Mouse (Mus musculus): ENCODE measurements around the gene Unc5a. TPM values are rescaled to one million over a fixed set of nuclear protein-coding genes. Genes with fewer than 3 reads are reported as not detected.

Gene Unc5a
- total RNA-seq, 2 experiments from 2014 or later: 3.5 to 4.2 TPM

DNA sequence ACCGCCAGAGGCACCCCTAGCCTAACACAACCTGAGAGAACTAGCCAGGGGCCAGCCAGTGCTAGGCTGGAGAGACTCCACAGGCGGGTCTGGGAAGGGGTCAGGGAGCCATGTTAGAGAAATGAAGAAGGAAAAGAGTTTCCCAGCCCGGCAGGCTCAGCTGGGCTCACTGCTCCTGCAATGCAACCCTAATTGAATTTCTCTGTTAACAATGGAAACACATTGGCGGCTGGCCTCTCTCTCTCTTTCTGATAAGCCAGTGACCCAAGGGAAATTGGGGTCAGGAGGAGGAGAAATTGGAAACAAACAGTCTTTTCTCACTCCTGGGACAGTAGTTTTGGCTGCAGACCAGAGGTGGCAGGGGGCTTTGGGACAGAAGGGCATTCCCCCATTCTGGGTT lies 45.4 kb downstream of the Unc5a start:
- intact Hi-C loops (cut with DNase I; ENCODE audit: low total_unique reads): no loop called here
- no peak for DNase-seq

DNA sequence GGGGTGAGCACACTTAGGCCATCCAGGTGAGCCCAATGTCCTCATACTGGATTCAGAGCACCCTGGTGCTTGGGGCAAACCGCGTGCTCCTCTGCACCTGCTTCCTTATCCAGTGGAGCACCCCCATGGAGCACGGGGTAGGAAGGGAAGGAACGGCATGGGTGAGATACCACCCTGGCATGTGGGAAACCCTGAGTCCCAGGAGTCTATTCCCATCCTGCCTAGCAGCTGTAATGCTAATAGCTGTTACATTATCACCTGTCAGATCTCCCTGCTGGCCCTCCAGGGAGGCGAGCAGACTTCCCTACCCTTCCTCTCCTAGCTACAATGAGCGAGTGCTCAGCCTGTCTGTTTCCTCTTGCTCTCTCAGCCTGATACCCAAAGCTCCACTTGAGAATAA lies 46.0 kb downstream of the Unc5a start:
- DNase-seq: no peak
- intact Hi-C loops (cut with DNase I; ENCODE audit: low total_unique reads): no loop called here

DNA sequence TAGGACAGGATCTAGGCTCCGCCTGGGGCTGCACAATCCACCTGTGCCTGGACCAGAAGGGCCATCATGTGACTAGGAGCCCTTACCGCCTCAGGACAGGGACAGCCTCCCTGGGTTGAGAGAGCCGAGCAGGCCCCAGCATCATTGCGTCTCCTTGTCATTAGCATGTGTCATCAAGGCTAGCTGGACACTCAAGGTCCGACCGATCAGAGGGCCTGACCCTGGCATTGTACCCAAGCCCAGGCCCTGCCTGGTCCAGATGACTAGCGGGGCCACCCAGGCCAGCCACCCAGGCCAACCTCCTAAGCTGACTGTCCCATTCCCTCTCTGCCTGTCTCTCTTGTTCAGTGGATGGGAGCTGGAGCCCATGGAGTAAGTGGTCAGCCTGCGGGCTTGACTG lies 48.4 kb downstream of the Unc5a start:
- no peak for DNase-seq
- intact Hi-C loops (cut with DNase I; ENCODE audit: low total_unique reads): no loop called here

DNA sequence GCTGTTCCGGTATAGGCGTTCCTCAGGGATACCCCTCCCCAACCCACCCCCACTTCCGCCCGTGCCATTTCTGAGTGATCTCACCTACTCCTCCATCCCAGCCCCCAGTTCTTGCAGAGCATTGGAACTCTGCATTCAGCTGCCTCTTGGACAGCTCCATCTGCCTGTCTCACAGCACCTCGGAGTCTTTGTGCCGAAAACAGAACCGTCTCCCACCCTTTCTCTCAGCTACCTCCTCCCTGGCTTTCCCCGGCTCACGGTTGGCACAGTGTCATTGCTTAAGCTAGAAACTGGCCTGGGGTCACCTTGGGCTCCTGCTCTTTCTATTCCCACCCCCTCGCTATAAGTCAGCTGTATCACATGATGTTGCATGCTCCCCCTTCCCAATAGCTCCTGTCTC lies 51.2 kb downstream of the Unc5a start:
- intact Hi-C loops (cut with DNase I; ENCODE audit: low total_unique reads): no loop called here

DNA sequence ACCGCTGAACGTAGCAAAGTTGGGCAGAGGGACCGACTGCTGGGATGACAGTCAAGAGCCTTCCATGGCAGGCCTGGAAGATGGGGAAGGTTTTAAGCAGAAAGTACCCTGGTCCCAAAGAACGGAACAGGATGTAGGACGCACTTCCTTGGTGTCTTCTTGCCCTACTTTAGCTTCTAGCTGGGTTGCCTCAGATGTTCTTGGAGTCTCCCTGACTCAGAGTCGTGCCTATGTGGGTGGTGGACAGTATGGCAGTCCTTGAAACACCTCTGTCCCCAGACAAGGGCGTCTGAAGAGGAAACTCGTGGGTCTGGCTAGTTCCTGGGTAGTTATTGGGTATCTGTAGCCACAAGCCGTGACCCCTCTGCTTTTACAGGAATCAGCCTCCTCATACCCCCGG lies 52.9 kb downstream of the Unc5a start:
- intact Hi-C loops (cut with DNase I; ENCODE audit: low total_unique reads): no loop called here

More for the DNA sequence above, 51.2 kb downstream of the Unc5a start:
- no peak for DNase-seq

DNA sequence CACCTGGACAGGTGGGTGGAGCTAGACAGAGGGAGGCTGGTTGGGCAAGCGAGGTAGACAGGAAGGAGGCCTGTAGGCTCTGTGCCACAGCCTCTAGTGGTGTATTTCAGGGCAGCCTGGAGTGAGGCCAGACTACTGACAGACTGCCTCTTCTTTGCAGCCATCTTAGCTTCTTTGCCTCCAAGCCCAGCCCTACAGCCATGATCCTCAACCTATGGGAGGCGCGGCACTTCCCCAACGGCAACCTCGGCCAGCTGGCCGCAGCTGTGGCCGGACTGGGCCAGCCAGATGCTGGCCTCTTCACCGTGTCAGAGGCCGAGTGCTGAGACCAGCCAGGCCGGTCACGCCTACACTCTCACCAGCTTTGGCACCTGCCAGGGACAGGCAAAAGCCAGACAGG lies 55.4 kb downstream of the Unc5a start:
- no peak for DNase-seq
- intact Hi-C loops (cut with DNase I; ENCODE audit: low total_unique reads): no loop called here

More for the DNA sequence above, 52.9 kb downstream of the Unc5a start:
- DNase-seq: no peak

DNA sequence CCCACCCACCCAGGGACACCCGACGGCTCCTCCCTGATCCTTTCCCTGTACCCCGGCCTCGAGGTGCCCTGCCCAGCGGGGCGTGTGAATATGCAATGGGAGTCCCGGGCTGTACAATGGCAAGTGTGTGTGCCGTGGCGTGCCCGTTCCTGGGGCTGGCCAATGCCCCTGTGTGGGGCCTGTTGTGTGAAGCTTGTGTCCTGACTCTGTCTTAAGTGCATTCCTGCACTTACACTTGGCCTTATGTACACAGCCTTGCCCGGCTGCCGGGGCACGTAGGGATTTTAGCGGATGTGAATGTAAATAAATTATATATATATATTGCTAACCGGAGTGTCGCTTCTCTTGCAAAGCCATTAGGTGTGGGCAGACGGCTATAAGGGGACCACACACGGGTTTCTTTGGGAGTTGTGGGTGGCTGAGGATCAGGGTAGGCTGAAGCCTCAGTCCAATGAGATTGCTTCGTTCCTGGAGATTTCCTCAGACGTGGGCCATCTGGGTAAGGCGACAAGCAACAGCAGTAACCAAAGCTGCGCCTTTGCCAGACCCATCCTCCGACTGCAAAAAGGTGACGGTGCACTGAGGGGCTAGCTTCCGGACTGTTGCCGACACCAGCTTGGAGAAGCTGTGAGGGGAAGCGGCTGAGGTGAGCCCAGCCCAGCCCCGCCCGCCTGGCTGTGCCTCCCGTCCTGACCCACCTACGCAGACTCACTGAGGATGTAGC lies 56.6 kb downstream of the Unc5a start:
- intact Hi-C loops (cut with DNase I; ENCODE audit: low total_unique reads): no loop called here
- DNase-seq: no peak

DNA sequence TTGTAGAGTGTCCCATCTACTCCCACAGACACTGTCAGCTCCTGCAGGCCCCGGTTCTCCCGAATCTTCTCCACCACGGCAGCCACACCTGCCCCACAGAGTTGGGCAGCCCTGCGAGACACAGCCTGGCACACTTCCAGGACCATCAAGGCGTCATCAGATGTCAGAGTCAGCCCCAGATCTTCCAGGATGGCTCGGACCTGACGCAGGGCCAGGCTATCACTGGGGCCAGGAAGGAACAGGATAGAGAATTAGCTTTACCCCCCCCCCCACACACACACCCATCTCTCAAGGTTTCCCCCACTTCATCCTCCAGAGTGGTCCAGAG lies 57.2 kb downstream of the Unc5a start:
- intact Hi-C loops (cut with DNase I; ENCODE audit: low total_unique reads): no loop called here
- DNase-seq: no peak

DNA sequence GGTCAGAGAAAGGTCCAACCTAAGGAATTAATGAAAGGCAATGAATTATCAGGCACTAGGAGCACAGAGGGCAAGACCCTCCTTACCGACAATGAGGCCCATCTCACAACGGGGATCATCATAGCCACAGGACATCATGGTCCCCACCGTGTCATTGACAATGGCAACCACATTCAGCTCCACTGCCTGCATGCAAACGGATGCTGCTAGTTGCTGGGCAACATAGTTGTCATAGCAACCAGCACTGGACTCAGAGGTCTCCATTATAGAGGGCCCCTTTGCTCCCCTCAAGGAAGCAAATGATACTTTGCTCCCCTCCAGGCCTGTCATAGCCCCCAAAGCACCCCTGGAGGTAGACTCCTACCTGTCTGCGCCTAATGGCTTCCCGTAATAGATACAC lies 59.4 kb downstream of the Unc5a start:
- intact Hi-C loops (cut with DNase I; ENCODE audit: low total_unique reads): no loop called here
- DNase-seq: no peak

DNA sequence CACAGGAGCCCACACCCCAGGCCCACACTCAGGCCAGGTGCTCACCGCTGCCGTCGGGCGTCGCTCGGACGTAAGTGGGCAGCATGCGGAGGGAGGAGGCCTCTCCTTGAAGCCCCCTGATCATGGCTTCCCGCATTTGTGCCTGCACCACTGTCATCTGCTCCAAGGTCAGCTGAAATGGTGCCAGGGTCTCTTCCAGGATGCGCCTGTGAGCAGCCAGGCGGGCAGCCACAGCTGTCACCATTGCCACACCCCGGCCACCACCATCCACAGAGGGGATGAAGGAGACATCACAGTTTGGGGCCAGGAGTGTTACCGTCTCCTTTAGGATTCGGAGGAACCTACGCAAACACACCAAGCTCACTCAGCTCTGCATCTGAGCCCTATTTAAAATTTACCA lies 61.9 kb downstream of the Unc5a start:
- no peak for DNase-seq
- intact Hi-C loops (cut with DNase I; ENCODE audit: low total_unique reads): no loop called here

DNA sequence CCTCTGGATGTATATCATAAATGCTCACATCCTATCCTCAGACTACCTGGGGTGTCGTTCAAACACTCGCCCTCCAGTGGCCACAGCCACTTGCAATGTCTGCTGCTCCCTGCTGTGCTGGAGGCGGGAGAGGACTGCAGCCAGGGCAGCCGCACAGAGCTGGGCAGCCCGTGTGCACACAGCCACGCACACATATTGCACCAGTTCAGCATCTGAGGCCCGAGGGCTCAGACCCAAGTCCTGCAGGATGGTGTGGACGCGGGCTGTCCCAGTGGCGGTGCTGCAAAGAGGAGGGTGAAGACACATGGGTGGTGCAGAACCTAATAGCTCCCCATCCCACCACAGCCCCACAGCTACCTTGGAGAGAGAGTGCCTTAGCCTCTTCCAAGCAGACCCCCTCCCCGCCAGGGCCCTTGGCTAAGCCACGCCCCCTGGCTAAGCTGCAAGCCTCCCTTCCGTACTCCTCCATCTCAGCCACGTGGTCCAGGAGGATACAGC lies 62.8 kb downstream of the Unc5a start:
- intact Hi-C loops (cut with DNase I; ENCODE audit: low total_unique reads): no loop called here

DNA sequence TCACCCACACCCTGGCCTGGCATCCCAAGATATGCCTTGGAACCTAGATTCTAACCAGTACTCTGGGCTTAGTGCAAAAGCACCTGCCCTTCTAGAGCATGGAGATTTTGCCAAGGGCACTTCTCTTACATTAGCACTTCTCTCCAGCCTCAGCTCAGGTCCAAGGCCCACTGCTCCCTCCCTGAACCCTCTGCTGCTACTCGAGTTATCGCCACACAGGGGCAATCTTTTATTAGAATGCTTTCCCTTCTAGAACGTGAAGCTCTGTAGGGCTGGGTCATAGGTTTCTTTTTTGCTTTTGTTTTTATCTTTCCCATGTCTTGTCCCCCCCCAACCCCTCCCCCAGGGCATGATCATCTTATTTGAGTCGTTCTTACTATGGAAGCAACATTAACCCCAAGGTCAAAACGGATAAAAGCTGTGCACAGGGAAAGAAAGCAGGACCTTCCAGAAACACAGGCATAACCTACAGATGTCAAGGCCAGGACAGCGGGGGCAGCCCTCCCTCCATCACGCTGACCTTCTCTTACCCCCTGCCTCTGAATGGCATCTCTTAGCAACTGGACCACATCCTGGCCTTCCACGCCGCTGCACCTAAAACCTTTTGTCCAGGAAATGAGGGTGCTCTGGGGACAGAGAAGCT lies 64.6 kb downstream of the Unc5a start:
- intact Hi-C loops (cut with DNase I; ENCODE audit: low total_unique reads): no loop called here
- no peak for DNase-seq

More for the DNA sequence above, 62.8 kb downstream of the Unc5a start:
- DNase-seq: no peak

DNA sequence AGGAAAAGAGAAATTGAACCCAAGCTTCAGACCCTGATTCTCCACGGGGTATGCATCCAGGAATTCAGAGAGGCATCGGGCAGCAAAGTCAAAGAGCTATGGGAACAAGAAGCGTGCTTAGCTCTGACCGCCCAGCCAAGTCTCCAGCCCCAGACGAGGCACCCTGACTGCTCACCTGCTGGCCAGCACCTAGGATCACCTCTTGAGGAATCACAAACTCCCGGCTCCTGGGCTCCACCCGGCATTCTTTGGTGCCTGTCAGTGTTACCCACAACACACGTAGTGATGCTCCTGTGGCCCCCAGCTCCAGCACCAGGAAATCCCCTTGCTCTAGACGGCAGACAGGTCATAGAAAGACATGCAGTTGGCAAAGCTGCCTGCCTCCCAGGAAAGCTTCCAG lies 65.2 kb downstream of the Unc5a start:
- intact Hi-C loops (cut with DNase I; ENCODE audit: low total_unique reads): no loop called here
- DNase-seq: no peak

DNA sequence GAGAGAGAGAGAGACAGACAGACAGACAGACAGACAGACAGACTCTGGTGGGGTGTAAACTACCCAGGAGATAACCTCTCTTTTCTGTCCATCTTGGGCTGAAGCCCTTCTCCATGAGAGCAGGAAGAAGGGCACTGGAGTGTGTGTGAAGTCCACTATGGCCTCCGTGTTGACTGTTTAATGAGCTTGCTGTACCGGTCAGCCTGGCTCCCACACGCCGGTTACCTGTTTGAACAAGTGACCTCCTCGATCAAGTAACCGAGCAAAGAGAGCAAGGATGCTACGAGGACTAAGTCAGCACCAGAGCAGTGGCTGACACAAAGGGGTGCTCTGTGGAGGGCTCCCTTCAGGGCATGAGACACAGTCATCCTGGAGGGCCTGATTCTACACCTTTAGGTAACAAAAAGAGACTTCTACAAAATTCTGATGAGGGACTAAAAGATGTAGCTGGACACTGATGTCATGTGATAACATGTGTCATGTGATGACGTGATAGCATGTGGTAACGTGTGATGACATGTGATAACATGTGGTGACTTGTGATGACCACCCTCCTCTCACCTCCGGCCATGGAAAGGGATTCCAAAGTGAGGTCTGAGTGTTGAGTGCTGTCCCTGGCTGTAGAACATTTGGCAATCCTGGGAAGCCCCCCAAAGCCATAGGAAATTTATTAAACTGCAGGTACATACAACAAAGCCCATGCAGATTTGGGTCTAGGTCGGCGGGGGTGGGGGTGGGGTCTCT lies 68.1 kb downstream of the Unc5a start:
- DNase-seq: no peak
- intact Hi-C loops (cut with DNase I; ENCODE audit: low total_unique reads): no loop called here

DNA sequence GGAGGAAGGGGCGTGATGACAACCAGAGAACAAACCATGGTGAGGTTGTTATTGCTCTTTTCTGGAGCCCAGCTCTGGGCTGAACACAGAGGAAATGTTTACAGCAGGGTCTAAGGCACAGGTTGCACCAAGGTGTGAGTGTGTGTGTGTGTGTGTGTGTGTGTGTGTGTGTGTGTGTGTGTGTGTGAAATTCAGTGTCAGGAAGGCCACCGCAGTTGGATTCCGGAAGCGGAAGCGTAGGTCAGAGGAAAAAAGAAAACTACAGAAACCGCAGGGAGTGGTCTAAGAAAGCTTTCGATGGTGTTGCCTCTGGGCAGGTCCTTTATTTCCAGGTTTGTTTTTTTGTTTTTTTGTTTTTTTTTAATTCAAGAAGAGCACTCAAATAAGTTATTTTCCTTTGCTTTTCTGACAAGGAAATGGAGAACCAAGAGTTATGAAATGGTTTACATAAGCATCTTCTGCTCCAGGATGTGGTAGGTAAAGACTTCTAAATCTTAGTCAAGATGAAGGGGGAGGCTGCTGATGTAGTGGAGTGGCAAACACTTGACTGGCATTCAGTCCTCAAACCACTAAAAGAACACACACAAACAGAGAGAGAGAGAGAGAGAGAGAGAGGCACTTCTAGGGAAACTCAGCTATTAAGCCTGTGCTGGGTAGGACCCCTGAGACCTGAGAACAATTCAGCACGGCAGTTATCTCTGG lies 68.8 kb downstream of the Unc5a start:
- intact Hi-C loops (cut with DNase I; ENCODE audit: low total_unique reads): no loop called here
- DNase-seq: no peak

DNA sequence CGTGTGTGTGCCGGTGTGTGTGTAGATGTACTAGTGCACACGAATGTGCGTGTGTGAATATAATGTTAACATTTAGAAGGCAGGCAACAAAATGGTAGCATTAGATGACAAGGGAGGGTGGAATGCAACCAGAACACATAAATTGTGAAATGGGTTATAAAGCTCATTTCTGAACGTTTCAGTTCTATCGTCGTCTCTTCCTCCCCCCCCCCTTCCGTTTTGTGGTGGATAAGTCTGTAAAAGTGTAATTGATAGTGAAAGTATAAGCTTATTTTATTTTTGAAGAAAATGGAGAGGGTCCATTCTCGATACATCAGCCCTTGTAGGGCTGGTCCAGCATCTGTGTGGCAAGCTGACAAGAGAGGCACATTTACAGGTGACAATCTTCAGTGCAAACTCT lies 69.5 kb downstream of the Unc5a start:
- no peak for DNase-seq
- intact Hi-C loops (cut with DNase I; ENCODE audit: low total_unique reads): no loop called here

DNA sequence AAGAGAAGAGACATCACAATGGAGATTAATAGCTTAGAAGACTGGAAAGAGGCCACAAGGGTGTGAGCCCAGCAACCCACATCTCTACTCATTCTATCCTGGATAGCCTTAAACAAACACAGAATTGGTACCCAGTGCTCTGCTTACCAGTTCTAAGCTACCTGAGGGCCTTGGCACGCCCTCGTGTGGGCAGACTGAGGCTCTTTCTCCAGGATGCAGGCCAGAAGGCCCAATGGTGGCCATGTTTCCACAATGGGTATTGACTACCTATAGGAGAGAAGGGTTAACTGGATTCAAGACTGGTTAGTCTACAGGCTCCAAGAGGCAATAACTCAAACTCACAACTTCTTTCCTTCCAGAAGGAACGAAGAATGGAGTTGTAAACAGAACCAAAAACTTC lies 70.0 kb downstream of the Unc5a start:
- intact Hi-C loops (cut with DNase I; ENCODE audit: low total_unique reads): no loop called here
- no peak for DNase-seq

DNA sequence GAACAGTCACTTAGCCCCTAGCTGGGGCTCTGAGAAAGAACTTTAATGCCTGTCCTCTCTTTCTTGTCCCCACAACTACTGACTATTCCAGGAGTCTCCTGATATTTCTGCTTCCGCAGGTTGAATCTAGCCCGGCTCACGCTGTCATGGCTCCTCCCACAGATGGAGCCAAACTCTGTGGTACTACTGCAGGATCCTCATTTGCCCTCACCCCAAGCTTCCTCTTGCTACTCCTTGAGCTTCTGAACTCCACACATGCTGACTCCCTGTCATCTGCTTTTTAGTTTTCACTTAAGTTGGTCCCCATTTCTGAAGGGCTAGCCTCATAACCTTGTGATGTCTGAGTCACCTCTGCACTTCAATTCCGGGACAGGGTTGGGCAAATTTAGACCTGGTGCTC lies 70.8 kb downstream of the Unc5a start:
- intact Hi-C loops (cut with DNase I; ENCODE audit: low total_unique reads): no loop called here

DNA sequence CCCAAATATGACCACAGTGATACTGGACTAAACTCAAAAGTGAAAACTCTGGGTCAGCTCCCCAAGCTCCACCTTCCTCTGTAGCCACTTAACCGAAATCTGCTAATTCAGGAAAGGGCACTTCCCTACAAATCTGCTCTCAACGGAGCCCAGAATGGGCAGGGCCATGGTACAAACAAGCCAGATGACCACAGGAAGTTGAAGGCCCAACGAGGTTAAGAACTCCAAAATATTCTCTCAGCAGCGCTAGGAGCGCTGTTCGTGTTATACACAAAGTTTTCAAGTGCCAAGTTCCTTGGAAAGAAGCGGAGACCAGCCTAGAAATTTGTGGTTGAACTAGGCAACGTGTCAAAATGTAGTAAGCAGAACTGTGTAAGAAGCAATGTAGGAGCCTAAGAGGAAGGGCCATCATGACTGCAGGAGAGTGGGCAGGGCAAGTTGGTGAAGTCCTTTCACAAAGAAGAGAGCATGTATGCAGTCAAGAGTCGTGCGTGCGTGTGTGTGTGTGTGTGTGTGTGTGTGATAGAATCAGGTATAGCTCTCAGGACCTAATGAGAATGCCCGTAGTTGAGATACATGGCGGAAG lies 72.1 kb downstream of the Unc5a start, which contains the start of gene Hk3:
TSS of gene Hk3 (minus strand) at position 192 of the 586 bp plus-strand sequence.
- intact Hi-C loops (cut with DNase I; ENCODE audit: low total_unique reads): no loop called here
- no peak for DNase-seq

More for the DNA sequence above, 70.8 kb downstream of the Unc5a start:
- DNase-seq: no peak

DNA sequence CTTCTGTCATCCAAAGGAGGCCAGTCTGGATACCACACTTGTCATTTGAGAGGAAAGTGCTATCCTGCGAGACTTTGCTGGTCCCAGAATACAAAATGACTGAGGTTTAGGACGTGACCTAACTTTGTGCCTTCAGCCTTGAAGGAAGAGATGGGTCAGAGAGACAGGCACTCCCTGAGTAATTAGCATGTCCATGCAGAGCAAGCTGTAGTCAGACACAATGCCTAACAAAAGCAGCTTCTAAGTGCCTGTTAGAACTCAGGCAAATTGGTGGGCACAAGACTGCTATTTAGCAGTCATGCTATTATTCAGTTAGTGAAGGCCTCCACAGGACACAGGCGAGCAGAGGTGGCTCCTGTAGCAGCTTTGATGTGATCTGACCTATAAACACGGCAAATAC lies 73.0 kb downstream of the Unc5a start:
- intact Hi-C loops (cut with DNase I; ENCODE audit: low total_unique reads): no loop called here
- DNase-seq: no peak

Data from gastrocnemius, postnatal 14 days (tissue).